Mouse (Mus musculus) C2C12 (cell line): ENCODE measurements around the gene Ugt1a10.

Experiments used
- CEBPB ChIP-seq: IDR thresholded peaks from one replicate; pipeline ENCODE4 v1.6.1; 2011; ENCODE audit warnings: low read depth, mild to moderate bottlenecking, control low read depth, moderate library complexity
- CTCF ChIP-seq: IDR thresholded peaks from one replicate; pipeline ENCODE4 v1.5.1; 2011; ENCODE audit not compliant: control insufficient read depth, insufficient read depth, insufficient read length
- FOSL1 ChIP-seq: IDR thresholded peaks from one replicate; pipeline ENCODE4 v1.8.0; 2011; ENCODE audit warnings: mild to moderate bottlenecking, low read length; ENCODE audit not compliant: poor library complexity, insufficient read depth, severe bottlenecking
- MAX ChIP-seq: IDR thresholded peaks from one replicate; pipeline ENCODE4 v1.6.1; 2011; ENCODE audit warnings: mild to moderate bottlenecking, control low read depth
- MYOD1 ChIP-seq: IDR thresholded peaks from one replicate; pipeline ENCODE4 v1.6.1; 2011; ENCODE audit warnings: low read depth; ENCODE audit not compliant: control insufficient read depth, insufficient read length
- MYOG ChIP-seq: IDR thresholded peaks from one replicate; pipeline ENCODE4 v1.6.1; 2011; ENCODE audit not compliant: control insufficient read depth, insufficient read length; ENCODE audit errors: extremely low read depth
- USF1 ChIP-seq: IDR thresholded peaks from one replicate; pipeline ENCODE4 v1.6.1; 2011; ENCODE audit warnings: low read depth, mild to moderate bottlenecking, control low read depth, moderate library complexity

DNA sequence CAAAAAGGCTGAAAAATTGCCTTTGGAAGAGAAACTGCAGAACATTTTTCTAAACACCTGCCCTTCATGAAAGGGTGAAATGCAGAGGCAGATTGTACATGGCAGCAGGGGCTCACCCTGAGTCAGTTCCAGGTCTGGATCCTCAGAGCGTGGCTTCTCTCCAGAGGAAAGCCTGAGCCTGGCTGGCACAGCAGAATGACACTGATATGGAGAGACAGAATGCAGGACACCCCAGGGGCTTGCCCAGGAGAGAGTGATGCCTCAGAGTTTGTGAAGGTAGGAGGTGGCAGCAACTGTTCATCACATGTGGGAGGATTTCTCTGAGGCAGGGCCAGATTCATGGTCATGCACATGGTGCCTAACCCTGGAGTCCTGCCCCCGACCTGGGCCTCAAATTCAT, 144.8 kb downstream of the Ugt1a10 start:
- TF ChIP-seq USF1 (no peak), CTCF (no peak), MAX (no peak), MYOD1 (no peak), MYOG (no peak), CEBPB (no peak), FOSL1 (no peak)
